Mouse (Mus musculus): ENCODE measurements around the gene Actg2.
"Not testable (repeated sequence)": the region's sequence is repeated elsewhere in the genome, so short reads cannot be mapped to it uniquely, and the experiment has no call there.

Actg2 gene

DNA sequence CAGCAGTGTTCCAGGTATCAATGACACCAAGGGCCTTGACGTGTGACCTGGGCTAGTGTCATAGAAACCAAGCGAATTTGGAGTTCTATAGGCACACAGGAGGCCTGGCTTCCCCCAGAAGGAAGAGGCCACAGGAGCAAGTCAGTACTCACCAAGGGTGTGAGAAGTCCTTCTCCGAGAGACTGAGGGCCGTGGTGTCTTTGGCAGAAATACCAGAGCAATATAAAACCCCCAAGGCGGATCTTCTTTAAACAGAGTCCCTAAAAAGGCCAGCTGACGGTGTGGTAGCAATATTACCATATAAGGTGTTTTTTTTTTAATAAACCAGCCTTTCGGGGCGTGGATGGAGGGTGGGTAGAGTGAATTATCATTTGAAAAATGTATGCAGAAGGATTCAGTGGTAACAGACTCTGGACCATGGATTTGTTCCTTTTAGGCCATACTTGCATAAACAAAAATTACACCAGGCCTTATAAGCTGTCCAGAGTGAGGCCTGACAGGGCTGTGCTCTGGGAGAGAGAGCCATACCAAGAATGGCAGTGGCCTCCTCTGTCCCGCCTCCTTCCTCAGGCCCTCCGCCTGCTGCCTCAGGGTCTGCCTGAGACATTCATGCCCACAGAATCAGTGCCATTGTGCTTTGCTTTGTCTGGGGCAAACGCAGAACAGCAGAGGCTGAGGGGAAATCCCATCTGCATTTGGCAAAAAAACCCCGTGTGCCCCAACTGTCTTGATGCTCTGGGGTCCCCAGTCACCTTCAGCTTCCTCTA is at the start of gene Actg2:
TSS of gene Actg2 (minus strand) at position 238 of the 767 bp plus-strand sequence.
- DNase-seq (ENCODE audit: extremely low read depth, insufficient read length, low spot score), result no peak

GRCm38 (mm10) chr6:83585328-83585727 is 49.3 kb upstream of the Actg2 start:
- not testable (repeated sequence) for DNase-seq (ENCODE audit: extremely low read depth, insufficient read length, low spot score)

DNA sequence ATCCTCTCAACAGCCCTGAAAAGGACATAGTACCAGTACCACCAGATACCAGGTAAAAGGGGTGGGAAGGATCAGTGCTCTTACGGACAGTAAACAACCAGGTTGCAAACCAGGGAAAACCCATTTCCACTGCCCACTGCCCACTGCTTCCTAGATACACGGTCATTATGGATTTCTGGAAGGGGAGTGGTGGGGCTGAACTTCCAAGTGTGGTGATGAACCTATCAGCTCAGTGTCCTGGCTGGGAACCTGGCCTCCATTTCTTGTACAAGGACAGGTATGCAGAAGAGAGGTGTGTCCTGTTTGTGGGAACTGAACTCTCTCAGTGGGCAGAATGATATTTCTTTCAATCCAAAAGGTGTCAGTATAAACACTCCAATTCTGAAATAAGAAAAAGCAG is 47.5 kb upstream of the Actg2 start:
- DNase-seq (ENCODE audit: extremely low read depth, insufficient read length, low spot score), result no peak

GRCm38 (mm10) chr6:83582938-83583270 is 46.8 kb upstream of the Actg2 start:
- no peak for DNase-seq (ENCODE audit: extremely low read depth, insufficient read length, low spot score)

DNA sequence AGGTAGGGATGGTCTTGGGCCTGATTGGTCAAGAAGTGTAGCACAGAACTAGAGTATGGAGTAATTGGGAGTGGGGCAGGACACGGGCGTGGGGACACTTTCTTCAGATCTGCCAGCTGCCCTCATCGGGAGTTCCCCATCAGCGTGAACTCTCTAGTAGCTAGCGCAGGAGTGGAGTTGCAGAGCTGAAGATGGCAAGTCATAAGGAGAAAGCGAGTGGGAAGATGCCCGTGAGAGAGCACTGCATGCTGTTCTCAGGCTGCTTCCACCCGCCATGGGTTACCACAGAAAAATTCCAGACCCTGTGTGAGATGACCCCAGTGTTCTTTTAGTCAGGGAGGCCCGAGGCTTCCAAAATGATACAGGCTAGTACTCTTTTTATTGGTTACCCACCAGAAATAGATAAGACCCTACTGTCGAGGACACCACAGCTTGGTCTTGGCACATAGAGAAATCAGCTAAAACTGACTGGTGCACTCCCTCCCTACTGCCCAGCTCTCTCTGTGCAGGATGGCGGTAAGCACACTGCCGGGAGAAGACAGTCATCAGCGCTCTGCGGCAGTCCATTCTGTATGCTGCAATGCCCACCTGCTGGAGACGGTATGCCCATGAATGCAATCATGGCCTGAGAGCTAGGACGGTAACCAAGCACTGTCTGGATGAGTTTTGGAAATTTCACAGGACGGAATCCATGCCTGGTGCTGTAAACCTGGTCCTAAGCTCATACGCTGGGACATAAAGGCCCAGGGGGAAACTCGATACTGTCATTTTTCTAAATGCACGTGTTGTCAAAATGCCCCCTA is 46.3 kb upstream of the Actg2 start:
- DNase-seq (ENCODE audit: extremely low read depth, insufficient read length, low spot score), result no peak

DNA sequence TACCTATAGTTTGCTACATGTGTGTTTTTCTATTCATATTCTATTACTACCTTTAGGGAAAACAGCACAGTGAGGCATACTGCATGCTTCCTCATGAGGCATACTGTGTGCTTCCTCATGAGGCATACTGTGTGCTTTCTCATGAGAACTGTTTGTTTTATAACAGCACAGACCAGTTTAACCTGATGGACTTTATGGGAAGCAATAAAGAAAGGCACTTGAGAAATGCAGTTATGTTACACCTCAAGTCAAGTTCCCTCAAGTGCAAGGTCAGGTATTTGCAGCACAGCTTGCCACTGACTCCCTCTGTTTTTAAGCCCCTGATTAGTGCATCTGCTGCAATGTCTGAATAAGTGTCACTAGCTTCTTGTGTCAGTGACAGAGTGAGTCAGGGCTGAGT is 41.5 kb upstream of the Actg2 start:
- DNase-seq (ENCODE audit: extremely low read depth, insufficient read length, low spot score), result no peak

GRCm38 (mm10) chr6:83575609-83576008 is 39.5 kb upstream of the Actg2 start:
- no peak for DNase-seq (ENCODE audit: extremely low read depth, insufficient read length, low spot score)

GRCm38 (mm10) chr6:83572671-83573070 is 36.6 kb upstream of the Actg2 start, which contains the start of gene Stambp:
Gene Stambp, minus strand, starts transcription at chr6:83572729.
- DNase-seq (ENCODE audit: extremely low read depth, insufficient read length, low spot score), result no peak

DNA sequence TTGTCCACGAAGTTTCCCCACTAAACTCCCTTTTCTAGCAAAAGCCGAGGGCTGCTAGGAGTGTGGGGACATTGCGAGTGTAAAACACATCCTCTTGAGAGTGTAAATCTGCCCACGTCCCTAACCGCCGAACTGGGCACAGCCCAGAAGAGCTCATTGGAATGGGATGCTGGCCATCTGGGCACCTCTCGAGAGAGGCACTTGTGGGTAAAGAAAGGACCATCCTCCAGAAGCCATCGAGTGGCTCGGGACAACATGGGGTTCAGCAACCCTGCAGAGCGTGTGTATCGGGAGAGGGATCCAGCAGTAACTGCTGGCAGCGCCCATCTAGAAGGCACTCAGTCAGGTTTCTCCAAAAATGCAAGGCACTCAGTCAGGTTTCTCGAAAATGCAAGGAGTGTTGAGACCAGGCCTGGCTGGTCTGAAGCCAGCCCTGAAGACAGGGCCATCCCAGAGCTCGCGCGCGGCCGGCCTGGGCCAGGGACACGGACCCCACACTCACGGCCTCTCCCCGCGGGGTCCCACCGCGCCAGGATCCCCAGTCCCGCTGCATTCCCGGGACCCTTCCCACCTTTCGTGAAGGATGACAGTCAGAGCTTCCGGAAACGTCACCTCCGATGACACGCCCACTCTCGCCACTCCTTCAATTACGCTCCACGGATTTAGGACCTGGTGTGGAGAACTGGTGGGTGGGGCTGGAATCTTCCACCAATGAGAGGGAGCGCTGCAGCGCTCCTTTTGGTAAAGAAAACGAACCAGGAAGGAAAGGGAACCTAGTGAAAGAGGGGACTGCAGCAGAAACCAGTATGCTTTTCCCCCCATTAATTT is 36.0 kb upstream of the Actg2 start:
- DNase-seq (ENCODE audit: extremely low read depth, insufficient read length, low spot score), result peak; percentile 81

- DNase-seq (ENCODE audit: extremely low read depth, insufficient read length, low spot score), result no peak
These were observed 33.1 kb upstream of the Actg2 start for GRCm38 (mm10) chr6:83568901-83569862.

DNA sequence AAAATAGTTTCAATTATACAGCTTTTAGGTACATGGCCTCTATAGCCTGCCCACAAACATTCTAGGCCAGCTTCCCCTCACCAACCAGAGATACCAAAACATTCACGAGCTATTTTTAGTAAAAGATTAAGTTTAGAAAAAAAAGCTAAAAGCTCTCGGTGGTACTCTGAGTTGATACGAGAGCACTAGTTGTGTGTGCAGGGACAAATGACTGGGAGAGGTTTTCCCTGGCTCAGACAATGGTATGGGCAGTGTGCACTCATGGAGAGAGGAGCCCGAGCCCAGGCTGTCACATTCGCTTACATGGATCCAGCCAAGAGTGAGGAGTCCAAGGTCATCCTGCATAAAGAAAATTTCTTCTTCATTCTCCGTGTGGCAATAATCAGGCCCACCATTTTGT is 19.9 kb upstream of the Actg2 start:
- no peak for DNase-seq (ENCODE audit: extremely low read depth, insufficient read length, low spot score)

- no peak for DNase-seq (ENCODE audit: extremely low read depth, insufficient read length, low spot score)
These were observed 12.3 kb upstream of the Actg2 start for GRCm38 (mm10) chr6:83548346-83548745.

DNA sequence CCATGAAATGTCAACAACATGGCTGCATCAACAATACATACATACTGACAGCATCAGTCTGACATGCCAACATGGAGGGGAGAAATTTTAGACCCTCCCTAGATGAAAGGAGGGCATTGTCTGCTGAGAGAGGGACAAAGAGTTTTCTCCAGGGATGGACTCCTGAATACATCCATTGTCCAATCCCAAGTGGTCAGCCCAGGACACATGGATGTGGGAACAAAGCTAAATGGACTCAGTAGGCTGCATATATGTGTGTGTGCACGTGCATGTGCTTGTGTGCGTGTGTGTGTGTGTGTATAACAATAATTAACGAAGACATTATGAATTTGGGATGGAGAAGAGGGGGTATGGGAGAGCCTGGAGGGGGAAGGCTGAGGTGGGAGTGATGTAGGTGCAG is 9.7 kb upstream of the Actg2 start:
- DNase-seq (ENCODE audit: extremely low read depth, insufficient read length, low spot score), result no peak

- DNase-seq (ENCODE audit: extremely low read depth, insufficient read length, low spot score), result no peak
These were observed 5.8 kb upstream of the Actg2 start for GRCm38 (mm10) chr6:83541756-83542456.

DNA sequence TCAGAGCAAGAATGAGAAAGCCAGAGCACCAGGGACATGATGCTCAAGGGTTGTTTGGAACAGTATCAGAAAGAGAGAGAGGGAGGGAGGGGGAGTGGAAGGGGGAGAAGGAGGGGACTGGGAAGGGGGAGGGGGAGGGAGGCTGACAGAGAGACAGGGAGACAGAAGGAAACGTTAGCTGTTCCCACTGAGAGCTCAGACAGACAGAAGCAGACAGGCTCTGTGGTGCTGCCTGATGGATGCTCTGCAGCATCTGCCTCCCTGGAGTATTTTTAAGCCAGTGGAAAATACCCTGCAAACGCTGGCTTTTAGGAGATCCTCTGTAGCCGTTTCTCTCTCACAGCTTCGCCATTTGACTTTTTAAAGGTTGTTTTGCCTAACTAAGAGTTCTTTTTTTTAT is 4.0 kb upstream of the Actg2 start:
- no peak for DNase-seq (ENCODE audit: extremely low read depth, insufficient read length, low spot score)

- no peak for DNase-seq (ENCODE audit: extremely low read depth, insufficient read length, low spot score)
These were observed 662 bp upstream of the Actg2 start for GRCm38 (mm10) chr6:83536795-83537059.

- no peak for DNase-seq (ENCODE audit: extremely low read depth, insufficient read length, low spot score)
These were observed 3.5 kb downstream of the Actg2 start for GRCm38 (mm10) chr6:83532608-83533007.

GRCm38 (mm10) chr6:83523194-83523593 is 12.9 kb downstream of the Actg2 start:
- DNase-seq (ENCODE audit: extremely low read depth, insufficient read length, low spot score), result no peak

- DNase-seq (ENCODE audit: extremely low read depth, insufficient read length, low spot score), result no peak
These were observed 14.3 kb downstream of the Actg2 start for GRCm38 (mm10) chr6:83521784-83522183.

- no peak for DNase-seq (ENCODE audit: extremely low read depth, insufficient read length, low spot score)
These were observed 17.4 kb downstream of the Actg2 start for GRCm38 (mm10) chr6:83518637-83519036.

Data from 3134 (cell line).